Mouse (Mus musculus): ENCODE data around the gene Kdm5b. TPM values are rescaled to one million over a fixed set of nuclear protein-coding genes. Genes with fewer than 3 reads are reported as not detected.

Kdm5b gene
- total RNA-seq, 2 experiments from 2014 or later, result 27.8 to 28.6 TPM

- no peak for DNase-seq
Measured at GRCm38 (mm10) chr1:134551869-134552268, 8.1 kb upstream of the Kdm5b start.

GRCm38 (mm10) chr1:134552396-134552795, 7.6 kb upstream of the Kdm5b start:
- no peak for DNase-seq

- no peak for DNase-seq
Measured at GRCm38 (mm10) chr1:134555240-134555870, 4.6 kb upstream of the Kdm5b start.

- peak; percentile 15 for DNase-seq
Measured at GRCm38 (mm10) chr1:134555871-134556670, 3.9 kb upstream of the Kdm5b start.

GRCm38 (mm10) chr1:134556671-134557218, 3.2 kb upstream of the Kdm5b start:
- DNase-seq, result peak; percentile 96

GRCm38 (mm10) chr1:134558511-134558910, 1.5 kb upstream of the Kdm5b start:
- DNase-seq, result no peak

GRCm38 (mm10) chr1:134559226-134559625, 745 bp upstream of the Kdm5b start:
- DNase-seq, result no peak

- DNase-seq, result no peak
Measured at GRCm38 (mm10) chr1:134560396-134560795, 425 bp downstream of the Kdm5b start.

- peak; percentile 47 for DNase-seq
Measured at GRCm38 (mm10) chr1:134560801-134561769, 1.1 kb downstream of the Kdm5b start.

GRCm38 (mm10) chr1:134561770-134562143, 1.8 kb downstream of the Kdm5b start:
- no peak for DNase-seq

- no peak for DNase-seq
Measured at GRCm38 (mm10) chr1:134562457-134562856, 2.5 kb downstream of the Kdm5b start.

- no peak for DNase-seq
Measured at GRCm38 (mm10) chr1:134563726-134564125, 3.8 kb downstream of the Kdm5b start.

GRCm38 (mm10) chr1:134567511-134567910, 7.5 kb downstream of the Kdm5b start:
- no peak for DNase-seq

GRCm38 (mm10) chr1:134570171-134570570, 10.2 kb downstream of the Kdm5b start:
- DNase-seq, result no peak

- no peak for DNase-seq
Measured at GRCm38 (mm10) chr1:134570631-134571030, 10.7 kb downstream of the Kdm5b start.

- no peak for DNase-seq
Measured at GRCm38 (mm10) chr1:134573300-134573931, 13.4 kb downstream of the Kdm5b start.

- no peak for DNase-seq
Measured at GRCm38 (mm10) chr1:134573932-134574315, 14.0 kb downstream of the Kdm5b start.

- DNase-seq, result no peak
Measured at GRCm38 (mm10) chr1:134577384-134578120, 17.6 kb downstream of the Kdm5b start.

GRCm38 (mm10) chr1:134580796-134581195, 20.8 kb downstream of the Kdm5b start:
- no peak for DNase-seq

GRCm38 (mm10) chr1:134583560-134583959, 23.6 kb downstream of the Kdm5b start:
- DNase-seq, result no peak

- no peak for DNase-seq
Measured at GRCm38 (mm10) chr1:134589676-134590075, 29.7 kb downstream of the Kdm5b start.

All from heart, postnatal 4 days (tissue).